Mouse (Mus musculus): Measurements from ENCODE around the gene 9130019O22Rik. TPM values are rescaled to one million over a fixed set of nuclear protein-coding genes. Genes with fewer than 3 reads are reported as not detected.
A peak's percentile ranks its signal among the peaks of the same experiment; 100 is the strongest.
"Not testable (repeated sequence)": the region's sequence is repeated elsewhere in the genome, so short reads cannot be mapped to it uniquely, and the experiment has no call there.

9130019O22Rik gene
- polyA plus RNA-seq, 1 experiment from 2014 or later: 6.7 TPM

DNA sequence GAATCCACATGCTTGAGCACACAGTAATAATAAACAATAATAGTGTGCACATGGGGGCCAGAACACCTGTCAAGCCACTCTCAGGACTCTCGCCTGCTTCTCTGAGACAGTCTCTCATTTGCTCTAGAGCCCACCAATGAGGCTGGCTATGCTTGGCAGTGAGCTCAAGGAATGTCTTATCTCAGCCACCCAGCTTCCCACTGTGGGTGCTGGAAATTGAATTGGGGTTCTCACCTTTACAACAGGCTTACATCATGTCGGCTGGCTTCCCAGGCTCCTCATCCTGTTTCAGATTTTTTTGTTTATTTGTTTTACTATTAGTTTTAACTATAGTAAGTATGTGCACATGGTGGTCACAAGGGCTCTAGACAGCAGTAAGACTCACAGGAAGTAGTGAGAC, 15.8 kb downstream of the 9130019O22Rik start:
- DNase-seq (ENCODE audit: low spot score): no peak
- no peaks in the 10 kb centered on the region for H3K4me1 ChIP-seq (ENCODE audit: control insufficient read depth, insufficient read depth, low read length)
- H3K9me3 ChIP-seq (replicated peaks; ENCODE audit: control insufficient read depth, low read length): no peaks in the 10 kb centered on the region
- no peaks in the 10 kb centered on the region for H3K27me3 ChIP-seq (ENCODE audit: control insufficient read depth, insufficient read depth, low read length)
- no peaks in the 10 kb centered on the region for H3K36me3 ChIP-seq (replicated peaks; ENCODE audit: control insufficient read depth, insufficient read depth, low read depth, low read length)
- WGBS: 72% methylated on average over 2 of the region's 2 CpGs
- H3K9ac ChIP-seq (replicated peaks; ENCODE audit: low read length): no peak overlapping the region
- H3K4me3 ChIP-seq (ENCODE audit: low read depth, low read length): no peak overlapping the region
- no peak overlapping the region for H3K4me2 ChIP-seq (ENCODE audit: low read depth, low read length)
- no peak for ATAC-seq (replicated peaks; ENCODE audit: insufficient number of reproducible peaks, low FRiP score, low TSS enrichment, low read depth)
- no peak overlapping the region for H3K27ac ChIP-seq (replicated peaks; ENCODE audit: low read depth, low read length)

DNA sequence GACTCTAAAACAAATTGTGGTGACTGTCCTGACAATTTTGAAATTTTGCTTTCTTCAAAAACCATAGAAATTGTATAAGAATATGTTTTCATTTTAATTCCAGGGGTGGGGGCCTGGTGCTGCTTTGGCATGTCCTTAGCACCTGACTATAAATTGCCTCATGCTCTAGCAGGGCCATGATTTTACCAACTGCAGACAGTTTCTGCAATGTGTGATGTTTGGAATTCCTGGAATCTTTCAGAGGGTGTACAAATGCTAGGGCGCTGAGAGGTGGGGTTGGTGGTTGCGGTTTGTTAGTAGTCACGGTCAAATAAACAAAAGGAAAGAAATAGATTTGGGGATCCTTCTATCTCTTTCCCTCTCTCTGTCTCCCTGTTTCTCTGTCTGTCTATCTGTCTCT, 20.7 kb downstream of the 9130019O22Rik start:
- DNase-seq (ENCODE audit: low spot score): no peak
- H3K4me1 ChIP-seq (ENCODE audit: control insufficient read depth, insufficient read depth, low read length): peaks cover 2% of the 10 kb centered on the region; the same call in 1 of the 2 replicates
- H3K27me3 ChIP-seq (ENCODE audit: control insufficient read depth, insufficient read depth, low read length): 0 out of 2 replicates have a peak, but pooled peaks cover 2% of the 10 kb centered on the region
- WGBS: 88% methylated on average over 3 of the region's 3 CpGs
- no peak overlapping the region for H3K9ac ChIP-seq (replicated peaks; ENCODE audit: low read length)
- H3K27ac ChIP-seq (replicated peaks; ENCODE audit: low read depth, low read length): no peak overlapping the region
- no peaks in the 10 kb centered on the region for H3K36me3 ChIP-seq (replicated peaks; ENCODE audit: control insufficient read depth, insufficient read depth, low read depth, low read length)
- H3K9me3 ChIP-seq (replicated peaks; ENCODE audit: control insufficient read depth, low read length): no peaks in the 10 kb centered on the region
- no peak overlapping the region for H3K4me3 ChIP-seq (ENCODE audit: low read depth, low read length)
- no peak for ATAC-seq (replicated peaks; ENCODE audit: insufficient number of reproducible peaks, low FRiP score, low TSS enrichment, low read depth)
- H3K4me2 ChIP-seq (ENCODE audit: low read depth, low read length): no peak overlapping the region

GRCm38 (mm10) chr7:127364166-127364565, 22.8 kb downstream of the 9130019O22Rik start:
- no peaks in the 10 kb centered on the region for H3K36me3 ChIP-seq (replicated peaks; ENCODE audit: control insufficient read depth, insufficient read depth, low read depth, low read length)
- no peak overlapping the region for H3K4me3 ChIP-seq (ENCODE audit: low read depth, low read length)
- H3K27me3 ChIP-seq (ENCODE audit: control insufficient read depth, insufficient read depth, low read length): 0 out of 2 replicates have a peak, but pooled peaks cover 2% of the 10 kb centered on the region
- H3K9ac ChIP-seq (replicated peaks; ENCODE audit: low read length): no peak overlapping the region
- H3K9me3 ChIP-seq (replicated peaks; ENCODE audit: control insufficient read depth, low read length): no peaks in the 10 kb centered on the region
- WGBS: 48% methylated on average over 4 of the region's 4 CpGs
- no peak for ATAC-seq (replicated peaks; ENCODE audit: insufficient number of reproducible peaks, low FRiP score, low TSS enrichment, low read depth)
- H3K4me1 ChIP-seq (ENCODE audit: control insufficient read depth, insufficient read depth, low read length): peaks cover 2% of the 10 kb centered on the region; the same call in 1 of the 2 replicates
- H3K4me2 ChIP-seq (ENCODE audit: low read depth, low read length): peak overlapping the region; percentile 73
- H3K27ac ChIP-seq (replicated peaks; ENCODE audit: low read depth, low read length): no peak overlapping the region
- DNase-seq (ENCODE audit: low spot score): no peak

- Histone ChIP-seq H3K4me1 (ENCODE audit: control insufficient read depth, insufficient read depth, low read length) (peaks cover 2% of the 10 kb centered on the region; the same call in 1 of the 2 replicates), H3K36me3 (replicated peaks; ENCODE audit: control insufficient read depth, insufficient read depth, low read depth, low read length) (no peaks in the 10 kb centered on the region), H3K4me2 (ENCODE audit: low read depth, low read length) (peak overlapping the region; percentile 73), H3K27ac (replicated peaks; ENCODE audit: low read depth, low read length) (no peak overlapping the region), H3K9me3 (replicated peaks; ENCODE audit: control insufficient read depth, low read length) (no peaks in the 10 kb centered on the region), H3K4me3 (ENCODE audit: low read depth, low read length) (peak overlapping the region; percentile 29), H3K9ac (replicated peaks; ENCODE audit: low read length) (peak overlapping the region; percentile 46), H3K27me3 (ENCODE audit: control insufficient read depth, insufficient read depth, low read length) (0 out of 2 replicates have a peak, but pooled peaks cover 2% of the 10 kb centered on the region)
- DNase-seq (ENCODE audit: low spot score): peak; percentile 35
- ATAC-seq (replicated peaks; ENCODE audit: insufficient number of reproducible peaks, low FRiP score, low TSS enrichment, low read depth): no peak
- under 1% methylated on average over 24 of the region's 24 CpGs for WGBS
Measured at GRCm38 (mm10) chr7:127363475-127363921, 23.5 kb downstream of the 9130019O22Rik start.

DNA sequence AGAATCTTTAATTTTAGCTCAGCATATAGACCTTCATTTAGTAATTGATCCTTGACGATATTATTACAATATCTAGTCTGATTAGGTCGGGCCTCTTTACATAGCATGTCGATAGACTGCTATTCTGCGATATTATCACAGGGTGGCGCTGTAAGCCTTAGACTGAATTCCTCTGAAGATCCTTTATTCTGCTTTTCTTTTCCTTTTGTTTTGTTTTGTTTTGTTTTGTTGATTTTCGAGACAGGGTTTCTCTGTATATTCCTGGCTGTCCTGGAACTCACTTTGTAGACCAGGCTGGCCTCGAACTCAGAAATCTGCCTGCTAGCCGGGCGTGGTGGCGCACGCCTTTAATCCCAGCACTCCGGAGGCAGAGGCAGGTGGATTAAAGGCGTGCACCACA, 24.5 kb downstream of the 9130019O22Rik start:
- H3K36me3 ChIP-seq (replicated peaks; ENCODE audit: control insufficient read depth, insufficient read depth, low read depth, low read length); H3K27me3 ChIP-seq (ENCODE audit: control insufficient read depth, insufficient read depth, low read length); H3K9me3 ChIP-seq (replicated peaks; ENCODE audit: control insufficient read depth, low read length); H3K4me2 ChIP-seq (ENCODE audit: low read depth, low read length); H3K27ac ChIP-seq (replicated peaks; ENCODE audit: low read depth, low read length); ATAC-seq (replicated peaks; ENCODE audit: insufficient number of reproducible peaks, low FRiP score, low TSS enrichment, low read depth); H3K4me1 ChIP-seq (ENCODE audit: control insufficient read depth, insufficient read depth, low read length); H3K9ac ChIP-seq (replicated peaks; ENCODE audit: low read length); H3K4me3 ChIP-seq (ENCODE audit: low read depth, low read length): not testable (repeated sequence)
- DNase-seq (ENCODE audit: low spot score): peak; percentile 83
- 21% methylated on average over 13 of the region's 13 CpGs for WGBS

- WGBS: 51% methylated on average over 13 of the region's 13 CpGs
- 0 out of 2 replicates have a peak, but pooled peaks cover 2% of the 10 kb centered on the region for H3K27me3 ChIP-seq (ENCODE audit: control insufficient read depth, insufficient read depth, low read length)
- DNase-seq (ENCODE audit: low spot score) (no peak), ATAC-seq (replicated peaks; ENCODE audit: insufficient number of reproducible peaks, low FRiP score, low TSS enrichment, low read depth) (0 out of 2 replicates have a peak, but pooled peaks have one; percentile 48)
- no peak overlapping the region for H3K9ac ChIP-seq (replicated peaks; ENCODE audit: low read length)
- no peaks in the 10 kb centered on the region for H3K9me3 ChIP-seq (replicated peaks; ENCODE audit: control insufficient read depth, low read length)
- no peak overlapping the region for H3K27ac ChIP-seq (replicated peaks; ENCODE audit: low read depth, low read length)
- H3K4me3 ChIP-seq (ENCODE audit: low read depth, low read length): no peak overlapping the region
- no peaks in the 10 kb centered on the region for H3K36me3 ChIP-seq (replicated peaks; ENCODE audit: control insufficient read depth, insufficient read depth, low read depth, low read length)
- no peak overlapping the region for H3K4me2 ChIP-seq (ENCODE audit: low read depth, low read length)
- H3K4me1 ChIP-seq (ENCODE audit: control insufficient read depth, insufficient read depth, low read length): peaks cover 2% of the 10 kb centered on the region; the same call in 1 of the 2 replicates
Measured at GRCm38 (mm10) chr7:127361449-127361848, 25.5 kb downstream of the 9130019O22Rik start.

DNA sequence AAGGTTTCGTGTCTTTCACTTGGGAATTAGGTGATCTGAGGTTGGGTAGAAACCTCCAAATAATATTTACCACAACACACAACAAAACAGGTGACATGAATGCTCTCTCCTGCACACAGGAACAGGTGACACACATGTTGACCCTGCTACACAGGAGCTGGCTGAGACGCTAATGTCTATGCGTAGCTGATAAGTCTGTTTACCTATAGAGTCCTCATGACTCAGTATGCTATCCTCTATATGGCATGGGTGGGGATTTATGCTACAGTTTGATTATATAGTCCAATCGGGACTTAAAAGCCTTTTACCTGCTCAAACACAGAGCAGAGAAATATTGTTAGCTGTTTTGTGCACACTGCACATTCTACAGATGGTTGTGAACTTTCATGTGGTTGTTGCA, 26.7 kb downstream of the 9130019O22Rik start:
- no peak for DNase-seq (ENCODE audit: low spot score)
- WGBS: 75% methylated on average over 4 of the region's 4 CpGs
- Histone ChIP-seq H3K4me2 (ENCODE audit: low read depth, low read length) (no peak overlapping the region), H3K9ac (replicated peaks; ENCODE audit: low read length) (no peak overlapping the region), H3K9me3 (replicated peaks; ENCODE audit: control insufficient read depth, low read length) (no peaks in the 10 kb centered on the region), H3K27me3 (ENCODE audit: control insufficient read depth, insufficient read depth, low read length) (0 out of 2 replicates have a peak, but pooled peaks cover 2% of the 10 kb centered on the region), H3K27ac (replicated peaks; ENCODE audit: low read depth, low read length) (no peak overlapping the region), H3K4me1 (ENCODE audit: control insufficient read depth, insufficient read depth, low read length) (peaks cover 2% of the 10 kb centered on the region; the same call in 1 of the 2 replicates), H3K36me3 (replicated peaks; ENCODE audit: control insufficient read depth, insufficient read depth, low read depth, low read length) (no peaks in the 10 kb centered on the region), H3K4me3 (ENCODE audit: low read depth, low read length) (no peak overlapping the region)
- no peak for ATAC-seq (replicated peaks; ENCODE audit: insufficient number of reproducible peaks, low FRiP score, low TSS enrichment, low read depth)

GRCm38 (mm10) chr7:127358472-127358871, 28.5 kb downstream of the 9130019O22Rik start:
- H3K36me3 ChIP-seq (replicated peaks; ENCODE audit: control insufficient read depth, insufficient read depth, low read depth, low read length): no peaks in the 10 kb centered on the region
- peaks cover 1% of the 10 kb centered on the region; the same call in 1 of the 2 replicates for H3K4me1 ChIP-seq (ENCODE audit: control insufficient read depth, insufficient read depth, low read length)
- WGBS: 68% methylated on average over 4 of the region's 4 CpGs
- H3K4me2 ChIP-seq (ENCODE audit: low read depth, low read length): no peak overlapping the region
- H3K4me3 ChIP-seq (ENCODE audit: low read depth, low read length): no peak overlapping the region
- H3K27me3 ChIP-seq (ENCODE audit: control insufficient read depth, insufficient read depth, low read length): 0 out of 2 replicates have a peak, but pooled peaks cover 2% of the 10 kb centered on the region
- no peak overlapping the region for H3K9ac ChIP-seq (replicated peaks; ENCODE audit: low read length)
- ATAC-seq (replicated peaks; ENCODE audit: insufficient number of reproducible peaks, low FRiP score, low TSS enrichment, low read depth) (no peak), DNase-seq (ENCODE audit: low spot score) (no peak)
- H3K27ac ChIP-seq (replicated peaks; ENCODE audit: low read depth, low read length): no peak overlapping the region
- H3K9me3 ChIP-seq (replicated peaks; ENCODE audit: control insufficient read depth, low read length): no peaks in the 10 kb centered on the region

Measured in embryonic facial prominence, embryonic 11.5 days (tissue).